Mouse (Mus musculus) erythroblast, embryonic 14.5 days (primary cell): Measurements from ENCODE around the gene Fam114a1.

Experiments used
- GATA1 ChIP-seq: IDR thresholded peaks from 2 replicates; pipeline ENCODE4 v1.6.1; 2012; ENCODE audit warnings: low read length, inconsistent platforms, mixed read lengths
- TAL1 ChIP-seq: IDR thresholded peaks from 3 replicates; pipeline ENCODE4 v1.6.1; 2012; ENCODE audit warnings: low read length, inconsistent platforms, mixed read lengths

DNA sequence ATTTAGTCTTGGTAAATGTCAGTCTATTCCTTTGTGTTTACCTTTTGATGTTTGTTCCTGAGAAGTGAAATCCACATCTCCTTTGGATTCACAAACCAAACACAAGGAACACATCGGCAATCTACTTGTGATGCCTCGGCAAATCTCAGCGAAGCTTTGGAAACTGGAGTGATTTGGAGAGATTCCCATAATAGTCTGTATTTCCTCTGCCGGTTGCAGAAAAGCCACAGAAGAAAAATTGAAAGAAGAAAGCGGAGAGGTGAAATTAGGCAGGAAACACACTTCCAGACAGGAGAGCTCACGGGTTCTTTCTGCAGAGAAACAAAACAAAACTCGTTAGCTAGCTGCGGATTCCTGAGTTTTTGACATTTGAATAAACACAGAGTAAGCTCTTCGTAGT lies 110.0 kb downstream of the Fam114a1 start:
- no peak for TF ChIP-seq TAL1
- TF ChIP-seq GATA1, result no peak
